Mouse (Mus musculus) liver, embryonic 12.5 days (tissue): ENCODE data around the gene Msgn1. TPM values are rescaled to one million over a fixed set of nuclear protein-coding genes. Genes with fewer than 3 reads are reported as not detected.

Source experiments
- ATAC-seq: fragments of 200-750 bp; cut with Nextera tagmentation; 2 replicates; pipeline ENCODE4 v1.8.0; 2017; ENCODE audit warnings: moderate number of reproducible peaks, mild to moderate bottlenecking, moderate library complexity
- H3K27ac ChIP-seq: fragments of 300-500 bp; sonication (generic); 2 replicates; pipeline ENCODE4 v1.5.1; 2016; ENCODE audit warnings: mild to moderate bottlenecking
- H3K27me3 ChIP-seq: fragments of 300-500 bp; sonication (generic); replicated peaks from 2 replicates; pipeline ENCODE4 v1.6.1; 2016; ENCODE audit warnings: mild to moderate bottlenecking, moderate library complexity
- H3K36me3 ChIP-seq: fragments of 300-500 bp; sonication (generic); 2 replicates; pipeline ENCODE4 v1.6.1; 2016; ENCODE audit warnings: mild to moderate bottlenecking, moderate library complexity
- H3K4me1 ChIP-seq: fragments of 300-500 bp; sonication (generic); 2 replicates; pipeline ENCODE4 v1.6.1; 2016
- H3K4me2 ChIP-seq: fragments of 300-500 bp; sonication (generic); 2 replicates; pipeline ENCODE4 v1.6.1; 2016; ENCODE audit warnings: mild to moderate bottlenecking, moderate library complexity
- H3K4me3 ChIP-seq: fragments of 300-500 bp; sonication (generic); 2 replicates; pipeline ENCODE4 v1.5.1; 2016; ENCODE audit warnings: mild to moderate bottlenecking, moderate library complexity
- H3K9ac ChIP-seq: fragments of 300-500 bp; sonication (generic); 2 replicates; pipeline ENCODE4 v1.6.1; 2016; ENCODE audit warnings: mild to moderate bottlenecking, moderate library complexity
- H3K9me3 ChIP-seq: fragments of 300-500 bp; sonication (generic); replicated peaks from 2 replicates; pipeline ENCODE4 v1.6.1; 2016; ENCODE audit warnings: mild to moderate bottlenecking, moderate library complexity
- WGBS: fragments of 180-500 bp; shearing (Covaris S2); methylation state at CpG from one replicate; pipeline ENCODE4 v1.1.7; 2016; ENCODE audit not compliant: insufficient replicate concordance; 5-methylcytosine and 5-hydroxymethylcytosine counted together
- polyA plus RNA-seq: library from polyadenylated mRNA; unstranded; fragments of >200 nt; fragmentation: Nextera tagmentation; extraction: Ambion mirVana; gene quantifications from 2 replicates; pipeline ENCODE4 v1.2.1, GENCODE M21; 2016

Msgn1 gene
- polyA plus RNA-seq, 1 experiment from 2014 or later: not detected

DNA sequence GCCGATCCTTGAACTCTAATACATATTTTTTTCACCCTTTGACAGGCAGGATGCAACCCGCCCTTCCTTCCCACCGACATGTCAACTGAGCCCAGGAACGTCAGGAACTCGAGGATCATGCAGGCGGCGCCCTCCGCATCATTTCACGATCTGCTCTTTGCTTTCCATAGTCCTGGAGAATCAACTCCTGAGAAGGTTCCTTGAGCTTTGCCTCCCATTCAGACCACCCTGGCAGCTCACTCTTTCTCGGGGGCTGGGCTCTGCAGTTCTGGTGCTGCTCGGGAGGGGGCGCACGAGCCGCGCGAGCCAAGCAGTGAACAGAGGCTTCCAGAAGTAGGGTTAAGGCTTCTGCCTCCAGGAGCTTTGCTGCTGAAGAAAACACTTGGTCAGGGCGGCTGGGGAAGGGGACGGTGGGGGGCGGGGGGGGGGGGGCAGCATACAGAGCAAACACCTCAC is 12.6 kb downstream of the Msgn1 start:
- no peak overlapping the region for H3K9ac ChIP-seq
- no peaks in the 10 kb centered on the region for H3K36me3 ChIP-seq
- ATAC-seq: no peak
- H3K4me1 ChIP-seq: no peaks in the 10 kb centered on the region
- H3K4me2 ChIP-seq: peak overlapping the region; percentile 50
- H3K9me3 ChIP-seq: no peaks in the 10 kb centered on the region
- no peak overlapping the region for H3K27ac ChIP-seq
- no peaks in the 10 kb centered on the region for H3K27me3 ChIP-seq
- no peak overlapping the region for H3K4me3 ChIP-seq
- WGBS: 7% methylated on average over 18 of the region's 19 CpGs

- no peaks in the 10 kb centered on the region for H3K4me1 ChIP-seq
- no peak overlapping the region for H3K4me2 ChIP-seq
- H3K27me3 ChIP-seq: no peaks in the 10 kb centered on the region
- no peaks in the 10 kb centered on the region for H3K9me3 ChIP-seq
- H3K36me3 ChIP-seq: no peaks in the 10 kb centered on the region
- no peak overlapping the region for H3K27ac ChIP-seq
- ATAC-seq: no peak
- 83% methylated on average over 1 of the region's 1 CpGs for whole genome bisulfite sequencing
- no peak overlapping the region for H3K4me3 ChIP-seq
- no peak overlapping the region for H3K9ac ChIP-seq
Observed at GRCm38 (mm10) chr12:11195031-11195430, 13.7 kb downstream of the Msgn1 start.

DNA sequence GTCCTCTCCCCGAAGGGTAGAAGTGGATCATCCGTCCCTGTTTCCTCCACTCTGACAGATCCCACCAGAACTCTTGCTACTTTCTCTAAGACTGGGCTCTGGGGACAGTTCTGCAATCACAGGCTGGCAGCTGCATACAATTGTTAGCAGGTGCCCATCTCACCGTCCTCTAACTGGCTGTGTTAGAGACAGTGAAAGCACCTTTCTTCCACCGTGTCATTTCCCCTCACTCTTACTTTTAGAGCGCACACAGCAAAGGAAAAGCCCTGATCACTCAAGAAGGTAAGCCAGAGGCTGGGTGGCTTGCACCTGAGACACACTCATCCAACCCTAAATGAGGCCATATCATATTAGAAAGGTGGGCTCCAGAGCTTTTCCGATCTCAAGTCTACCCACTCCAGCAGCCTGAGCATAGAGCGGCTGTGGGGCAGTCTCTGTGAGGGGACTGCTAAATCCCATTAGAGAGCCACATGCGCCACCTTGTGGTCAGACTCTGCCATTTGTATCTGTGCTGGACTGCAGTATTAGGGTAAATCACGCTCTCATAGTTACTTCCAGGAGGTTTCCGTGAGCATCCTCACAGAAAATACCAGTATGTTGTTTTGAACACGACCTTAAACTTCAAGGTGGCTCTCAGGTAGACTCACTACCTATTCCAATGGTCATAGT is 30.2 kb downstream of the Msgn1 start:
- no peak overlapping the region for H3K9ac ChIP-seq
- WGBS: 18% methylated on average over 11 of the region's 11 CpGs
- H3K9me3 ChIP-seq: no peaks in the 10 kb centered on the region
- H3K36me3 ChIP-seq: no peaks in the 10 kb centered on the region
- ATAC-seq: 0 out of 2 replicates have a peak, but pooled peaks have one; percentile 57
- peak overlapping the region; percentile 16; the same call in 1 of the 2 replicates for H3K4me2 ChIP-seq
- H3K4me1 ChIP-seq: no peaks in the 10 kb centered on the region
- no peaks in the 10 kb centered on the region for H3K27me3 ChIP-seq
- H3K27ac ChIP-seq: no peak overlapping the region
- no peak overlapping the region for H3K4me3 ChIP-seq

- Histone ChIP-seq H3K9me3 (no peaks in the 10 kb centered on the region), H3K4me1 (no peaks in the 10 kb centered on the region), H3K36me3 (no peaks in the 10 kb centered on the region), H3K27me3 (no peaks in the 10 kb centered on the region), H3K27ac (no peak overlapping the region), H3K4me2 (no peak overlapping the region), H3K9ac (no peak overlapping the region), H3K4me3 (no peak overlapping the region)
- WGBS: 17% methylated on average over 5 of the region's 5 CpGs
- ATAC-seq: no peak
Observed at GRCm38 (mm10) chr12:11177408-11178394, 31.1 kb downstream of the Msgn1 start.

- Histone ChIP-seq H3K4me3 (no peak overlapping the region), H3K27me3 (no peaks in the 10 kb centered on the region), H3K9ac (no peak overlapping the region), H3K4me1 (no peaks in the 10 kb centered on the region), H3K27ac (no peak overlapping the region), H3K9me3 (no peaks in the 10 kb centered on the region), H3K4me2 (no peak overlapping the region), H3K36me3 (no peaks in the 10 kb centered on the region)
- 65% methylated on average over 3 of the region's 3 CpGs for whole genome bisulfite sequencing
- no peak for ATAC-seq
Observed at GRCm38 (mm10) chr12:11158670-11159069, 50.1 kb downstream of the Msgn1 start.

Other genes starting within 250 kb of the Msgn1 start
- gene Kcns3, start 57.9 kb downstream of the Msgn1 start, polyA plus RNA-seq: 0.16 and 0.26 TPM in 2 replicates
- gene Gen1, start 56.8 kb upstream of the Msgn1 start, polyA plus RNA-seq: 13.0 and 16.2 TPM in 2 replicates
- gene Smc6, start 56.9 kb upstream of the Msgn1 start, polyA plus RNA-seq: 79.9 and 90.2 TPM in 2 replicates
- gene Vsnl1, start 227.6 kb upstream of the Msgn1 start, polyA plus RNA-seq: 0.14 and 0.44 TPM in 2 replicates
- 0.06 TPM in 1 of 2 replicates, not detected in the other for gene Rad51ap2, start 247.1 kb upstream of the Msgn1 start, polyA plus RNA-seq